Mouse (Mus musculus) erythroid progenitor cell, adult 5-6 weeks (primary cell): ENCODE results near the gene Tcf3. TPM values are rescaled to one million over a fixed set of nuclear protein-coding genes. Genes with fewer than 3 reads are reported as not detected.
A peak's percentile ranks its signal among the peaks of the same experiment; 100 is the strongest.

Experiments used
- ATAC-seq: replicated peaks from 2 replicates; pipeline ENCODE4 v1.8.0; 2016; ENCODE audit warnings: moderate number of reproducible peaks, mild to moderate bottlenecking, moderate TSS enrichment, inconsistent platforms; ENCODE audit not compliant: poor library complexity, low FRiP score, severe bottlenecking
- total RNA-seq, 2 experiments: library from RNA; stranded (forward) in 1 of 2; stranded (reverse) in 1 of 2; fragments of 150-400 nt in 1 of 2; fragments of 186-747, 209-891 nt in 1 of 2; gene quantifications; 2 replicates each; pipeline versions ENCODE4 v1.2.3 to v1.2.4; 2015 to 2017; ENCODE audit warnings: low replicate concordance in 2 of 2

Tcf3 gene
- total RNA-seq, 2 experiments from 2014 or later: 127 to 145 TPM

GRCm38 (mm10) chr10:80389185-80389708 lies 44.2 kb downstream of the Tcf3 start:
- no peak for ATAC-seq

- ATAC-seq: no peak
Observed at GRCm38 (mm10) chr10:80388731-80389130, 44.7 kb downstream of the Tcf3 start.

DNA sequence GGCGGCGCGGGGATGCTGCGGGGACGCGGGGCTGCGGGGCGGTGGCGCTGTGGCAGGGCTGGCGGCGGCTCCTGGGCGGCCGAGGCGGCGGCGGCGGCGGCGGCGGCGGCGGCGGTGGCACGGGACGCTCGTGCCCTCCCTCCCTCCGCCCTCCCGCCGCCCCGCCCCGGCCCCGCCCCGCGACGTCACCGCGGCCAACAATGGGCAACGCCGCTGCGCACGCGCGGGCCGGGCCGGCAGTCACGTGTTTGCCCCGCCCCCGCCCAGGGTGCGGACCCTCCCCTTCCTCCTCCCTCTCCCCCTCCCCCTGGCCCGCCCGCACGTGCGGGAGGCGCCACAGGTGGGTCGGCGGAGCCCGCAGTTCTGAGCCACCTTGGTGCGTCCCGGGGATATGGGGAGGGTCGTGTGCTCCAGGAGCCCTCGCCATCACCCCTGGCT lies 45.9 kb downstream of the Tcf3 start, which contains the start of gene Mex3d:
Gene Mex3d (minus strand): TSS at position 138 of the 438 bp plus-strand sequence.
- ATAC-seq: peak; percentile 21; the same call in 1 of the 2 replicates

GRCm38 (mm10) chr10:80386735-80387471 lies 46.5 kb downstream of the Tcf3 start:
- no peak for ATAC-seq

DNA sequence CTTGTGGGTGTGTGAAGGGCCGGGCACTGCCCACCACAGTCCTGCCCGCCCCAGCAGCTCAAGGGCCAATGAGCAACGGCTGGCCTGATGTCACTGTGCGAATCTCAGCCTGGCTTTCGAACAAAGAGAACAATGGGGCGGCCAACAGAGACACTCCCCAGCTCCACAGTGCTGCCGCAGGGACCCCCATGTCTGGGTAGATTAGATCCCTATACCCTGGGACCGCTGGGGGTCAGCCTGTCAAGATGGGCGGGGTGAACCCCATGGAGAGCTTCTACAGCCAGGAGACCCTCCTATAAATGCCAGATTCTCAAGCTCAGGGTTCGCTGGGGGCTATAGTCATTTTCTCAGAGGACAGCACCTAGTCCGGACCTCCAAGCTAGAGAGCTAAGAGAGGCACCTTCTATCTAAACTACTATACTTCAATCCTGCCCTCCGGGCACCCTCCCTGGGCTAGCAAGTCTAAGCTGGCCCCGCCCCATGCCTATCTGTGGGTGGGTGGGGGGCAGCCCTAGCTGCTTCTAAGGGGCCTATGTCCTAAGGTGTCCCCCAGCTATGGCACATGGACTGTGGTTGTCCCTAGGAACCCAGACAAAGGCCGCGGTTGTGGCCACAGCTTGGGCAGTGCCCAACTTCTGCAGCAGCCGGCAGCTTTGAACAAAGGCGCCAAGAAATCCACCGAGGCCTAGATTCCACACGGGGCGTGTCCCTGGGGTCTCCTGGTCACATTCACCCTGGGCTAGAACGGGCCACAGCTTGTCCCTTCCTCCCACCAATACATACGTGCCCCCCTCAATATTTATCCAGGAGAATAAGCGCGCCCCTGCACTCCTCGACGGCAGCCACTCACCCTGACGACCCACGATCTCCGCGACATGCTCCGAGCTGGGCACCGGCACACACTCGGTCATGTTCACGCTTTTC lies 47.4 kb downstream of the Tcf3 start:
- ATAC-seq: no peak

DNA sequence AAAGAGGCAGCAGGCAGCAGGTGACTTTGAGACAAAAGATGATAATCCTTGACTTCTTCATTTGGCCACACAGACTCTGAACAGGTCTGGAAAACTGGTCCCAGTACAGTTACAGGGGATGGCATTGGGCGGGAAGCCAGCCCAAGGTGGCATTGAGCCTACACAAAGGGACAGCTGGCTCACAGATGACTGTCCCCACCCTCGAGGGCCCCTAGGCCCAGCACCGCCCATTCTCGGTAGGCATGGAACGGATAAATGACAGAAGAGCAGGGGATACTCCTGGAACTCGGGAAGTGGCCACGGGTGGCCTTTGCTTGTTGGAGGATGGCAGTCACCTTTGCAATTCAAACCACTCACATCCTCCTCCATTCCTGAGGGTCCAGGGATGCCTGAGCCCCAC lies 48.1 kb downstream of the Tcf3 start:
- ATAC-seq: no peak

DNA sequence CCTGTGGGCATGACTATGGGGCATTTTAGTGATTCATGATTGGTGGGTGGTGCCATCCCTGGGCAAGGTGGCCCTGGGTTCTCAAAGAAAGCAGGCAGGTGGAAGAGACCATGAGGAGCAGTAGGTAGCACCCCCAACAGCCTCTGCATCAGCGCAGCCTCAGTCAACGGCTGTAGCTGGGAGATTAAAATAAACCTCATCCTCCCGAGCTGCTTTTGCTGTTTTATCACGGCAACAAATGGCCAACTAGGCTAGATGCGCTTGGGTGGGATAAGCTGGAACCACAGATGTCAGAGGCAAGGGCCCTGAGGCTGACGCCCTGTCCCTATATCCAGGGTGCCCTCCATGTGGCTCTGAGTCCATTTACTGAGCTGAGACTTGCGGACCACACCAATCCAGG lies 48.7 kb downstream of the Tcf3 start:
- peak; percentile 42 for ATAC-seq

DNA sequence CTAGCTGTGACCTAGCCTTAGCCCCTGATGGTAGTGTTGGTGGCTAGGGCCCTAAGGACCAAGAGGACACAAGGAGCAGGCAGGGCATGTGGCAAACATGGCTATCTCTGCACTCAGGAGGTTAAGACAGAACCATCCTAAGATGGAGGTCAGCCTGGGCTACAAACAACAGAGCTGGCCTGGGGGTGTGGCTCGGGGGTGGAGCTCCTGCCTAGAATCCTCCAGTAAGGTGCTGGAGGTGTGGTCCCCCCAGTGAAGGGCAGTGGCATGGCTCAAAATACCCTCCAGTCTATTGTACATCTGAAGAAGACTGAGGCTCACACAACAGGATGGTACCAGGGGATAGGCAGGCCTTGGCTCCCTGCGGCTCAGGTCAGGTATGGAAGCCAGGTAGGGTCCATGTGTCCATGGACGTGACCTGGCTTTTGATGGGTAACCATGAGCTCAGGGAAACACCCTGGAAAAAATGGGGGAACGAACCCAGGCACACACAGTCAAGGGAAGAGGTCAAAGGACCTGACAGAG lies 49.3 kb downstream of the Tcf3 start:
- ATAC-seq: 0 out of 2 replicates have a peak, but pooled peaks have one; percentile 13

GRCm38 (mm10) chr10:80383431-80383830 lies 50.0 kb downstream of the Tcf3 start:
- no peak for ATAC-seq

- ATAC-seq: no peak
Observed at GRCm38 (mm10) chr10:80382641-80383365, 50.6 kb downstream of the Tcf3 start.

GRCm38 (mm10) chr10:80377716-80378115 lies 55.7 kb downstream of the Tcf3 start:
- ATAC-seq: no peak

GRCm38 (mm10) chr10:80376160-80376559 lies 57.3 kb downstream of the Tcf3 start:
- ATAC-seq: peak; percentile 90

GRCm38 (mm10) chr10:80374063-80374462 lies 59.4 kb downstream of the Tcf3 start:
- peak; percentile 72 for ATAC-seq

DNA sequence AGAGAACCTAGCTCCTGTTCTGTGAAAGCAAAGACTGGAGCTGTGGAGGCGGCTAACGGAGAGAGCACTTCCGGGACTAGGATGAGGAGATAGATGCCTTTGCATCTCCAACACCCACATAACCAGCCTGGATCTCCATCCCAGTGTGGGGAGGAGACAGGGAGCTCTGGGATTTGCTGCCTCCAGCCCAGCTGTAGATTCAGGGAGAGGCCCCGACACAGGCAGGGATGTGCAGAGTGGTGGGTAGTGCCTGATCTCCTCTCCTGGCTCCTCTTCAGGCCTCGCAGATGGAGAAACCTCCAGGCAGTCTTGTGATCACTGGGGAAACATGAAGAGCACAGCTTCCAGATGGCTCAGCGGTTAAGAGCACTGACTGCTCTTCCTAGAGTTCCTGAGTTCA lies 60.7 kb downstream of the Tcf3 start:
- ATAC-seq: no peak

DNA sequence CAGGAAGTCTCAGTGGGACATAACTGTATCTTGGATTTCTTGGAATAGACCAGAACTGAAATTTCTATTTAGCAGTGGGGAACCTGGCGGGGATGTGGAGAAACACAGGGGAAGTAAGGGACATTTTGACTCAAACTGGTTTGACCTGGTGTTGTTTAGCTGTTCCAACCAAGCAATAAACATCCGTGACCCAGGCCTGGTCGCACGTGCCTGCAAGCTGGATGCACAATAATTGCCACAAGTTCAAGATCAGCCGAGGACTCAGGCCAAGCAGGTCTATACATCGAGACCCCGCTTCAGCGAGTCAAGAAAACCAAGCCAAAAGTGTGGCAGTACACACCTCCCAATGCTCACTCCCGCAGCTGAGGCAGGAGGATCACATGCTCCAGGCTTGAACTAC lies 61.5 kb downstream of the Tcf3 start:
- ATAC-seq: no peak

DNA sequence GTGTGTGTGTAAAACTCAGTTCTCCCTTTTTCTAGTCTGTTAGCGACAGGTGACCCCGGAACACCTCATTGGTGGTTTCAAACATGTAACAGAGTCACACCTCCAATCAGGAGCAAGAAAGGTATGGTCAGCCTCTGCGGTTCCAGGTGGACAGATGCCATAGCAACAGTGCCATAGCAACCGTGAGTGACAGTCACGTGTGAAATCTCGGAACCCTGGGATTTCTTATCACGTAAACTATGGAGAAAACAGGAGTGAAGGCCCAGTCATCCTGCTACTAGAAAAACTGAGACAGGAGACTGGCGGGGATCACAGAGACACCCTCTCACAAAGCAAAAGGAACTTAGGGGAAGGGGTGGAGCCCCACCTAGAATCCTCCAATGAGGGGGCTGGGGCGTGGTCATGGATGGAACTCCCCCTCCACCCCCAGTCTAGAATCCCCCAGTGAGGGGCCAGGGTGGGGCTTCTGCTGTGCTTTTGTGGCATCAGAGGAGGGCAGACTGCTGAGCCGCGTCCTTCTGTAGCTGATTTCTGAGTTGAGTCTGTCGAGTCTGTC lies 62.0 kb downstream of the Tcf3 start:
- ATAC-seq: no peak

DNA sequence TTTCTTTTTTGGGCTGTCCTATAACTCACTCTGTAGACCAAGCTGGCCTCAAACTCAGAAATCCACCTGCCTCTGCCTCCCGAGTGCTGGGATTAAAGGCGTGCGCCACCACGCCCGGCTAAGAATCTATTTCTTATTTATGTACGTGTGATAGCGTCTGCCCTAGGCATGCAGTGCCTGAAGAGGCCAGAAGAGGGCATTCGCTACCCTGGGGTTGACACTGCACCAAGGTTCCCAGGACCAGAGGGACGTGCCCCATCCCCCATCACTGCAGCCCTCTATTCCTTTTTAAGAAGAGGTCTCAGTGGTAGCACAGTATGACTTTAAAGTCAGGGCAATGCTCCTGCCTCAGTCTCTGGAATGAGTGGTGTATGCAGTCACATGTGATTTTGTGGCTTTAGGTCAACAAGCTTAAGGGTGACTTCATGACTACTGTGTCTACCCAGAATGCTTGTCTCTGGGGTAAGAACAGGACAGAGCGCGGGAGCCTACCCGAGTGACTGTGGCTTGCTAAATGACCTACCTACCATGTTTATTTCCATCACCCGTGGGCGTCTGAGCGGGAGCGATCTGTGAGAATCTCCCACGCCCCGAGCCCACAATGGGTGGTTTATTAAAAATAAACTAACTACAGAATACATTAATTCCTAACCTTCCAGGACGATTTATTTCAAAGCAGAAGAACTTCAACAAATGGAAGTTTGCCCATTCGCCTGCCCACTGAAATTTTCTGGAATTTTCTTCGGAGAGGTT lies 63.3 kb downstream of the Tcf3 start:
- ATAC-seq: no peak

- ATAC-seq: no peak
Observed at GRCm38 (mm10) chr10:80368392-80368791, 65.1 kb downstream of the Tcf3 start.

DNA sequence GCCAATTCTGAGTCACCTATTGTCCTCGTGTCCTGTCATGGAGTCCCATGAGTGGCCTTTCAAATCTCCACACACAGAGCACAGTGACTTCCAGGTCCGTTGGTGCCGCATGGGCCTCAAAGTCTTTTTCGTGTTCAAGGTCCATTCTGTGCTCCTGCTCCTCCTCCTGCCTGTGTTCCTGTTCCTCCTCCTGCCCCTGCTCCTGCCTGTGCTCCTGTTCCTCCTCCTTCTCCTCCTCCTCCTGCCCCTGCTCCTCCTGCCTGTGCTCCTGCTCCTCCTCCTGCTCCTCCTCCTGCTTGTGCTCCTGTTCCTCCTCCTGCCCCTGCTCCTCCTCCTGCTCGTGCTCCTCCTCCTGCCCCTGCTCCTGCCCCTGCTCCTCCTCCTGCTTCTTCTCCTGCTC lies 65.5 kb downstream of the Tcf3 start:
- no peak for ATAC-seq
